Mouse (Mus musculus) ES-Bruce4 (cell line): ENCODE data around the gene Sf3b4.

Experiments used
- CTCF ChIP-seq: IDR thresholded peaks from one replicate; pipeline ENCODE4 v1.8.1; 2011; ENCODE audit warnings: low read depth, low read length
- EP300 ChIP-seq: IDR thresholded peaks from 2 replicates; pipeline ENCODE4 v1.6.1; 2011; ENCODE audit warnings: low read depth, low read length; ENCODE audit not compliant: insufficient read depth
- POLR2A ChIP-seq: IDR thresholded peaks from one replicate; pipeline ENCODE4 v1.8.1; 2011; ENCODE audit warnings: low read length; ENCODE audit not compliant: insufficient read depth

DNA sequence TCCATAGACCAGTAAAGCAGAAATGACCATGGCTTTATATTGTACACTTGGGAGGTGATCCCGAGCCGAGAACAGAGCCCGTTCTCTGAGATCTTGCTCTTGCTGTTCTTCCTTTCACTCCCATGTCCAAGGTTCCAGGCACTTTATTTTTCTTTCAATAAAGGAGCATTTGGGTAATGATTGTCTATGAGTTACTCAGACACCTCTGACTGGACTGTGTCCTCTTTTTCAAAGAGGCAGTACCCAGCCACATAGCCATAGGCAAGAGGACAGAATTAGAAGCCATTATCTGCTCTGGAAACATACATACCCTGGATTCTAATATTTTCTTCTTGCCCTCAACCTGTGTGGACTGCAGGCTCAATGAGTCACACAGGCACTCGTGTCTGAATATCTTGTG lies 12.3 kb upstream of the Sf3b4 start:
- TF ChIP-seq CTCF (no peak), POLR2A (no peak), EP300 (no peak)
